Mouse (Mus musculus) limb, embryonic 11.5 days (tissue): Measurements from ENCODE around the gene Rec114. TPM values are rescaled to one million over a fixed set of nuclear protein-coding genes. Genes with fewer than 3 reads are reported as not detected.

Experiments
- ATAC-seq: fragments of 200-750 bp; cut with Nextera tagmentation; 2 replicates; pipeline ENCODE4 v1.8.0; 2017; ENCODE audit warnings: low read depth; ENCODE audit not compliant: insufficient number of reproducible peaks, low FRiP score, low TSS enrichment
- DNase-seq: peaks from one replicate; pipeline ENCODE4 v3.0.0-alpha.2; 2015; ENCODE audit warnings: low spot score
- H3K27ac ChIP-seq: fragments of 300-500 bp; sonication (generic); replicated peaks from 2 replicates; pipeline ENCODE4 v1.5.1; 2014; ENCODE audit warnings: low read depth, mild to moderate bottlenecking, low read length
- H3K27me3 ChIP-seq: fragments of 300-500 bp; sonication (generic); 2 replicates; pipeline ENCODE4 v1.6.1; 2014; ENCODE audit warnings: mild to moderate bottlenecking, low read length, mixed read lengths; ENCODE audit not compliant: control insufficient read depth, insufficient read depth
- H3K36me3 ChIP-seq: fragments of 300-500 bp; sonication (generic); 2 replicates; pipeline ENCODE4 v1.6.1; 2014; ENCODE audit warnings: mild to moderate bottlenecking, low read length, moderate library complexity, mixed read lengths; ENCODE audit not compliant: control insufficient read depth, insufficient read depth
- H3K4me1 ChIP-seq: fragments of 300-500 bp; sonication (generic); 2 replicates; pipeline ENCODE4 v1.6.1; 2014; ENCODE audit warnings: low read length, mixed read lengths; ENCODE audit not compliant: control insufficient read depth, insufficient read depth
- H3K4me2 ChIP-seq: fragments of 300-500 bp; sonication (generic); 2 replicates; pipeline ENCODE4 v1.6.1; 2014; ENCODE audit warnings: low read depth, mild to moderate bottlenecking, moderate library complexity; ENCODE audit not compliant: severe bottlenecking
- H3K4me3 ChIP-seq: fragments of 300-500 bp; sonication (generic); 2 replicates; pipeline ENCODE4 v1.5.1; 2014; ENCODE audit warnings: low read depth, low read length
- H3K9ac ChIP-seq: fragments of 300-500 bp; sonication (generic); 2 replicates; pipeline ENCODE4 v1.6.1; 2014; ENCODE audit warnings: mild to moderate bottlenecking, low read length
- H3K9me3 ChIP-seq: fragments of 300-500 bp; sonication (generic); 2 replicates; pipeline ENCODE4 v1.6.1; 2016; ENCODE audit warnings: low read length; ENCODE audit not compliant: control insufficient read depth
- WGBS: fragments of 180-500 bp; shearing (Covaris S2); extraction: QIAGEN DNeasy Blood & Tissue Kit; methylation state at CpG from one replicate; pipeline ENCODE4 v1.1.7; 2014; 5-methylcytosine and 5-hydroxymethylcytosine counted together
- polyA plus RNA-seq: library from polyadenylated mRNA; unstranded; fragments of >200 nt; fragmentation: Nextera tagmentation; extraction: Ambion mirVana; gene quantifications from 2 replicates; pipeline ENCODE4 v1.2.1, GENCODE M21; 2014

Gene Rec114
- 1.4 TPM in 2 replicates for polyA plus RNA-seq

GRCm38 (mm10) chr9:58743702-58744248, at the start of gene Rec114:
Rec114 (minus strand) TSS chr9:58743964.
- H3K27me3 ChIP-seq, result no peaks in the 10 kb centered on the region
- no peak for ATAC-seq
- no peak for DNase-seq
- H3K36me3 ChIP-seq, result no peaks in the 10 kb centered on the region
- no peak within 1 kb of the TSS for H3K9ac ChIP-seq
- no peaks in the 10 kb centered on the region for H3K9me3 ChIP-seq
- H3K27ac ChIP-seq, result no peak within 1 kb of the TSS
- H3K4me3 ChIP-seq, result no peak within 1 kb of the TSS
- H3K4me1 ChIP-seq, result no peaks in the 10 kb centered on the region
- WGBS, result 90% methylated on average over 3 of the region's 3 CpGs
- no peak within 1 kb of the TSS for H3K4me2 ChIP-seq

GRCm38 (mm10) chr9:58789476-58789875, 45.7 kb upstream of the Rec114 start:
- Histone ChIP-seq H3K9ac (no peak overlapping the region), H3K27ac (no peak overlapping the region), H3K4me1 (no peaks in the 10 kb centered on the region), H3K4me3 (no peak overlapping the region), H3K9me3 (no peaks in the 10 kb centered on the region), H3K4me2 (no peak overlapping the region), H3K36me3 (no peaks in the 10 kb centered on the region), H3K27me3 (no peaks in the 10 kb centered on the region)
- WGBS, result 79% methylated on average over 3 of the region's 3 CpGs
- DNase-seq (no peak), ATAC-seq (no peak)

- 16% methylated on average over 2 of the region's 2 CpGs for WGBS
Observed at GRCm38 (mm10) chr9:58775363-58775762, 31.6 kb upstream of the Rec114 start.

GRCm38 (mm10) chr9:58774761-58775160, 31.0 kb upstream of the Rec114 start:
- DNase-seq (no peak), ATAC-seq (no peak)
- H3K9me3 ChIP-seq, result no peaks in the 10 kb centered on the region
- H3K36me3 ChIP-seq, result no peaks in the 10 kb centered on the region
- H3K9ac ChIP-seq, result no peak overlapping the region
- H3K4me1 ChIP-seq, result no peaks in the 10 kb centered on the region
- WGBS, result 59% methylated on average over 3 of the region's 3 CpGs
- H3K27me3 ChIP-seq, result no peaks in the 10 kb centered on the region
- no peak overlapping the region for H3K4me2 ChIP-seq
- no peak overlapping the region for H3K27ac ChIP-seq
- no peak overlapping the region for H3K4me3 ChIP-seq

More at GRCm38 (mm10) chr9:58775363-58775762, 31.6 kb upstream of the Rec114 start:
- no peaks in the 10 kb centered on the region for H3K9me3 ChIP-seq
- no peak overlapping the region for H3K9ac ChIP-seq
- no peak overlapping the region for H3K4me3 ChIP-seq
- H3K4me1 ChIP-seq, result no peaks in the 10 kb centered on the region
- DNase-seq (no peak), ATAC-seq (no peak)
- no peak overlapping the region for H3K27ac ChIP-seq
- H3K27me3 ChIP-seq, result no peaks in the 10 kb centered on the region
- H3K36me3 ChIP-seq, result no peaks in the 10 kb centered on the region
- no peak overlapping the region for H3K4me2 ChIP-seq

- Histone ChIP-seq H3K27me3 (no peaks in the 10 kb centered on the region), H3K9ac (no peak overlapping the region), H3K4me1 (no peaks in the 10 kb centered on the region), H3K4me3 (no peak overlapping the region), H3K4me2 (no peak overlapping the region), H3K27ac (no peak overlapping the region), H3K9me3 (0 out of 2 replicates have a peak, but pooled peaks cover 2% of the 10 kb centered on the region), H3K36me3 (no peaks in the 10 kb centered on the region)
- no peak for ATAC-seq
- DNase-seq, result no peak
- WGBS, result 58% methylated on average over 12 of the region's 12 CpGs
Observed at GRCm38 (mm10) chr9:58769943-58770342, 26.2 kb upstream of the Rec114 start.

GRCm38 (mm10) chr9:58766959-58767955, 23.5 kb upstream of the Rec114 start:
- ATAC-seq, result peak; percentile 92
- Histone ChIP-seq H3K4me1 (no peaks in the 10 kb centered on the region), H3K9me3 (0 out of 2 replicates have a peak, but pooled peaks cover 2% of the 10 kb centered on the region), H3K27ac (no peak overlapping the region), H3K4me2 (no peak overlapping the region), H3K9ac (no peak overlapping the region), H3K36me3 (no peaks in the 10 kb centered on the region), H3K27me3 (no peaks in the 10 kb centered on the region), H3K4me3 (no peak overlapping the region)
- DNase-seq, result no peak
- WGBS, result 79% methylated on average over 17 of the region's 17 CpGs

GRCm38 (mm10) chr9:58764354-58764753, 20.6 kb upstream of the Rec114 start:
- Histone ChIP-seq H3K9ac (no peak overlapping the region), H3K36me3 (no peaks in the 10 kb centered on the region), H3K4me3 (no peak overlapping the region), H3K27ac (no peak overlapping the region), H3K27me3 (no peaks in the 10 kb centered on the region), H3K4me1 (no peaks in the 10 kb centered on the region), H3K4me2 (no peak overlapping the region), H3K9me3 (0 out of 2 replicates have a peak, but pooled peaks cover 2% of the 10 kb centered on the region)
- no peak for DNase-seq
- ATAC-seq, result no peak
- 83% methylated on average over 5 of the region's 5 CpGs for WGBS

- Histone ChIP-seq H3K27ac (no peak overlapping the region), H3K27me3 (no peaks in the 10 kb centered on the region), H3K9ac (no peak overlapping the region), H3K36me3 (no peaks in the 10 kb centered on the region), H3K4me3 (no peak overlapping the region), H3K9me3 (0 out of 2 replicates have a peak, but pooled peaks cover 2% of the 10 kb centered on the region), H3K4me1 (no peaks in the 10 kb centered on the region), H3K4me2 (no peak overlapping the region)
- ATAC-seq, result no peak
- WGBS, result 89% methylated on average over 4 of the region's 4 CpGs
- no peak for DNase-seq
Observed at GRCm38 (mm10) chr9:58763114-58763513, 19.4 kb upstream of the Rec114 start.
